Mouse (Mus musculus) neural tube, embryonic 13.5 days (tissue): ENCODE results near the gene Smim6. TPM values are rescaled to one million over a fixed set of nuclear protein-coding genes. Genes with fewer than 3 reads are reported as not detected.

Experiments
- ATAC-seq: fragments of 200-750 bp; cut with Nextera tagmentation; 2 replicates; pipeline ENCODE4 v1.8.0; 2017; ENCODE audit warnings: low read depth, mild to moderate bottlenecking, moderate TSS enrichment, moderate library complexity
- H3K27ac ChIP-seq: fragments of 300-500 bp; sonication (generic); replicated peaks from 2 replicates; pipeline ENCODE4 v1.5.1; 2015; ENCODE audit warnings: moderate library complexity, mild to moderate bottlenecking, inconsistent platforms
- H3K27me3 ChIP-seq: fragments of 300-500 bp; sonication (generic); 2 replicates; pipeline ENCODE4 v1.6.1; 2015; ENCODE audit warnings: mild to moderate bottlenecking, inconsistent platforms
- H3K36me3 ChIP-seq: fragments of 300-500 bp; sonication (generic); 2 replicates; pipeline ENCODE4 v1.6.1; 2015; ENCODE audit warnings: mild to moderate bottlenecking, inconsistent platforms
- H3K4me1 ChIP-seq: fragments of 300-500 bp; sonication (generic); replicated peaks from 2 replicates; pipeline ENCODE4 v1.6.1; 2015; ENCODE audit warnings: inconsistent platforms
- H3K4me2 ChIP-seq: fragments of 300-500 bp; sonication (generic); 2 replicates; pipeline ENCODE4 v1.6.1; 2015; ENCODE audit warnings: inconsistent platforms, mild to moderate bottlenecking, moderate library complexity
- H3K4me3 ChIP-seq: fragments of 300-500 bp; sonication (generic); 2 replicates; pipeline ENCODE4 v1.5.1; 2015; ENCODE audit warnings: mild to moderate bottlenecking, inconsistent platforms
- H3K9ac ChIP-seq: fragments of 300-500 bp; sonication (generic); 2 replicates; pipeline ENCODE4 v1.6.1; 2015; ENCODE audit warnings: moderate library complexity, mild to moderate bottlenecking, inconsistent platforms
- H3K9me3 ChIP-seq: fragments of 300-500 bp; sonication (generic); 2 replicates; pipeline ENCODE4 v1.6.1; 2016; ENCODE audit warnings: inconsistent platforms
- WGBS: fragments of 180-500 bp; shearing (Covaris S2); methylation state at CpG from one replicate; pipeline ENCODE4 v1.1.7; 2015; 5-methylcytosine and 5-hydroxymethylcytosine counted together
- polyA plus RNA-seq: library from polyadenylated mRNA; unstranded; fragments of >200 nt; fragmentation: Nextera tagmentation; extraction: Ambion mirVana; gene quantifications from 2 replicates; pipeline ENCODE4 v1.2.1, GENCODE M21; 2015

Gene Smim6
- polyA plus RNA-seq: 0.94 and 1.2 TPM in 2 replicates

DNA sequence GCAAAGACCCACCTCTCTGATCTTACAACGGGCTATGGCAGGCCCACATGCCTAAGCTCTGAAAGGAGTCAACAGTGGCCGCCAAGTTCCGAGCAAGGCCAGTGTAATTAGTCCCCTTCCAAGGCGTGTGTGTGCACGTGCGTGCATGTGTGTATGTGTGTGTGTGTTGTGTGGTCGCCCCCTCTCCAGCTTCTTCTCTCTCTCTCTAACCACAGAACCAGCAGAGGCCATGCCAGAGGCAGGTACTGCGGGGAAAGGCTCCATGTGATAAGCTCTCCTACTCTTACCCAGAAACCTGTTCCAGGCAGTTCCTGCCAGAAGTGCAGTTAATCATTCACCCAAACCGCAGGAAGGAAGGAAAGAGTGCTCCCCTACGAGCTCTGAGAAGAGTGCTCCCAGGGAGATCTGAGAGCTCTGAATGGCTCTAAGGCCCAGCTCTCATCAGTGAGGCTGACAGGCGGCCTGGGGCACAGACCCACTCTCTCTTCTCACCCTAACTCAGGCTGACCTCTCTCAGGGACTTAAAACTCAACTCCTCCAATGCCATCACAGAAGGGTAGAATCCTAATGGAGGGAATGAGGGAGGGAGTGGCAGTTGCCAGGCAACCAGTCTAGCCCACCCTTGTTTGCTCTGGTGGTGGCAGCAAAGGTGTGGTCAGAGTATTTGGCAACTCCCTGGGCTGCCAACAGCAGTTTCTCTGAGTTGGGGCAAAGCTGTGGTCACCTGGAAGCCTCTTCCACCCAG is at the start of gene Smim6:
Gene Smim6, plus strand, starts transcription at position 386 of the 745 bp plus-strand sequence.
- Histone ChIP-seq H3K27ac (no peak within 1 kb of the TSS), H3K4me1 (no peaks in the 10 kb centered on the region), H3K9me3 (no peaks in the 10 kb centered on the region), H3K36me3 (peaks cover 66% of the 10 kb centered on the region), H3K27me3 (no peaks in the 10 kb centered on the region), H3K9ac (no peak within 1 kb of the TSS), H3K4me2 (no peak within 1 kb of the TSS), H3K4me3 (no peak within 1 kb of the TSS)
- WGBS: 79% methylated on average over 11 of the region's 11 CpGs
- no peak for ATAC-seq

DNA sequence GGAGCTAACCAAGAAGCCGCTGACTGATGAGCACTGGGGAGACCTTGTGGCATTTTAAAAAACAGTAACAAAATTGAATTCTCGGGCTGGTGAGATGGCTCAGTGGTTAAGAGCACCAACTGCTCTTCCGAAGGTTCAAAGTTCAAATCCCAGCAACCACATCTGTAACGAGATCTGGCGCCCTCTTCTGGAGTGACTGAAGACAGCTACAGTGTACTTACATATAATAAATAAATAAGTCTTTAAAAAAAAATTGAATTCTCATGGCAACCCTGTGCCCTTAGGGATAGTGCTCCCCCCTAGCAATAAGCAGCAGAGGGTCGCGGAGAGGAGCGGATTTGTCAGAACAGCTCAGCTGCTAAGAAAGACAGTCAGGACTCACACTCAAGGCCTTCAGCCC is 47.9 kb upstream of the Smim6 start:
- Histone ChIP-seq H3K9me3 (no peaks in the 10 kb centered on the region), H3K27ac (no peak overlapping the region), H3K36me3 (no peaks in the 10 kb centered on the region), H3K4me1 (peaks cover 12% of the 10 kb centered on the region), H3K27me3 (peaks cover 40% of the 10 kb centered on the region), H3K4me2 (no peak overlapping the region), H3K4me3 (no peak overlapping the region), H3K9ac (no peak overlapping the region)
- ATAC-seq: no peak
- WGBS: 88% methylated on average over 8 of the region's 8 CpGs

DNA sequence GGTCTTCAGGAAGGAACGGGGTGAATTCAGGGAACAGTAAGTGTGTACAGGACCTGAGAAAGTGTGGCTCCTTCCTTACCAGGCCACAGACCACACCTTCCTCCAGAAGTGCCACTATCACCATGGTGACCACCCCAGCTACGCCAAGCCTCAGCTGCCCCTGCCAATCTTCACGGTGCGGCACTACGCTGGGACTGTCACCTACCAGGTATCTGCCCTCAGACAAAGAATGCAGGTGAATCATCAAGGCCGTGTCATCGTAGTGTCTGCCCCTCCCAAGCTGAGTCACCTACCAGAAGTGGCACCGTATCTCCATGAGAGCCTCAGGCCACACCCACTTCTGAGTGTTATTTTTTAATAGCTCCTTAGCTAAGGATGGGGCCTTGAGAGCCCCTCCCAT is 42.4 kb upstream of the Smim6 start:
- Histone ChIP-seq H3K4me2 (no peak overlapping the region), H3K27me3 (no peaks in the 10 kb centered on the region), H3K27ac (no peak overlapping the region), H3K9me3 (no peaks in the 10 kb centered on the region), H3K4me3 (no peak overlapping the region), H3K4me1 (no peaks in the 10 kb centered on the region), H3K36me3 (no peaks in the 10 kb centered on the region), H3K9ac (no peak overlapping the region)
- ATAC-seq: no peak
- 91% methylated on average over 8 of the region's 8 CpGs for WGBS

DNA sequence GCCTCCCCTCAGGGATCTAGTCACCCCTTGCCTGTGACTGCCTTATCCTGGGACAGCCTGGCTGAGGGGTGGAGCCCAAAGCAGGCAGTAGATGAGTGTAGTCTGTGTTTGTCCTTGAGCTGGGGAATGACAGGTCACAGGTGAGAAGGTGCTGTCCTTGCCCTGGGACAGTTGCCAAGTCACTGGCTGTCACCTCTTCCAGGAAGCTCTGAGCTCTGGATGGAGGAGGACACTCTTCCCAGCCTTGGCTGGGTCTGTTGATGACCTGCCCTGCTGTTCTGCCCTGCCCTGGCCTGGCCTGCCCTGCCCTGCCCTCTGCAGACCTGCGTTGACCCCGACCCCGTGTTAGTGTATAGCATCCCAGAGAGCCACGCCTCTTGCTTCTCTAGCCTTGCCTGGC is 39.4 kb upstream of the Smim6 start:
- H3K4me3 ChIP-seq: no peak overlapping the region
- H3K27me3 ChIP-seq: no peaks in the 10 kb centered on the region
- no peak overlapping the region for H3K4me2 ChIP-seq
- no peaks in the 10 kb centered on the region for H3K9me3 ChIP-seq
- H3K9ac ChIP-seq: no peak overlapping the region
- H3K4me1 ChIP-seq: no peaks in the 10 kb centered on the region
- WGBS: 75% methylated on average over 4 of the region's 4 CpGs
- ATAC-seq: no peak
- no peaks in the 10 kb centered on the region for H3K36me3 ChIP-seq
- no peak overlapping the region for H3K27ac ChIP-seq

DNA sequence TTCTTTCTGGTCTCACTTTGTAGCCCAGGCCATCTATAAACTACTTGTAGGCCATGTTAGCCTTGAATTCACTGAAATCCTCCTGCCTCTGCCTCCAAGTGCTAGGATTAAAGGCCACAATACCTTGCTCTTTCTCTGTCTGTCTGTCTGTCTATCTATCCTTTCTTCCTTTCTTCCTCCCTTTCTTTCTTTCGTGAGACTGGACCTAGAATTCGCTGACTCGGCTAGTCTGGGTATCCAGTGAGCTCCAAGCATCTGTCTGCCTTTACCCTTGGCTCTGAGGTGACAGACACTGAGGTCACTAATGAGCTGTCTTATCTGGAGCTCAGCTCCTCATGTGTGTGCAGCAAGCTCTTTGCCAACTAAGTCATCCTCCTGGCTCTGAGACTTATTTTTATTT is 35.9 kb upstream of the Smim6 start:
- Histone ChIP-seq H3K9ac (no peak overlapping the region), H3K9me3 (no peaks in the 10 kb centered on the region), H3K27me3 (no peaks in the 10 kb centered on the region), H3K4me1 (no peaks in the 10 kb centered on the region), H3K4me2 (no peak overlapping the region), H3K27ac (no peak overlapping the region), H3K36me3 (no peaks in the 10 kb centered on the region), H3K4me3 (no peak overlapping the region)
- WGBS: 90% methylated on average over 3 of the region's 3 CpGs
- ATAC-seq: no peak

DNA sequence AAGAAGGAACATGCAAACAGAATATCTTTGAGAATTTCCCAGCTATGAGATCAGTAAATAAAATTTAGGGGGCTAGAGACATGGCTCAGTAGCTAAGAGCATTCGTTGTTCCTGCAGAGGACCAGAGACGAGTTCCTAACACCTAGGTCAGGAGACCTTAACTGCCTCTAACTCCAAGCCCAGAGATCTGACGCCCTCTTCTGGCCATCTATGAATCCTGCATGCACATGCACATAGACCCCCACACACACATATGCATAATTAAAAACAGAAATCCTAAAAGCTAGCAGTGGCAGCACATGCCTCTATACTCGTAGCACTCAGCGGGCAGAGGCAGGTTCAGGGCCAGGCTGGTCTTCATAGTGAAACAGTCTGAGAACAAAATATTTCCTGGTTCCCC is 35.4 kb upstream of the Smim6 start:
- H3K4me2 ChIP-seq: no peak overlapping the region
- no peak overlapping the region for H3K27ac ChIP-seq
- H3K9me3 ChIP-seq: no peaks in the 10 kb centered on the region
- WGBS: 86% methylated on average over 5 of the region's 5 CpGs
- H3K4me1 ChIP-seq: no peaks in the 10 kb centered on the region
- ATAC-seq: no peak
- H3K4me3 ChIP-seq: no peak overlapping the region
- H3K27me3 ChIP-seq: no peaks in the 10 kb centered on the region
- no peaks in the 10 kb centered on the region for H3K36me3 ChIP-seq
- H3K9ac ChIP-seq: no peak overlapping the region

DNA sequence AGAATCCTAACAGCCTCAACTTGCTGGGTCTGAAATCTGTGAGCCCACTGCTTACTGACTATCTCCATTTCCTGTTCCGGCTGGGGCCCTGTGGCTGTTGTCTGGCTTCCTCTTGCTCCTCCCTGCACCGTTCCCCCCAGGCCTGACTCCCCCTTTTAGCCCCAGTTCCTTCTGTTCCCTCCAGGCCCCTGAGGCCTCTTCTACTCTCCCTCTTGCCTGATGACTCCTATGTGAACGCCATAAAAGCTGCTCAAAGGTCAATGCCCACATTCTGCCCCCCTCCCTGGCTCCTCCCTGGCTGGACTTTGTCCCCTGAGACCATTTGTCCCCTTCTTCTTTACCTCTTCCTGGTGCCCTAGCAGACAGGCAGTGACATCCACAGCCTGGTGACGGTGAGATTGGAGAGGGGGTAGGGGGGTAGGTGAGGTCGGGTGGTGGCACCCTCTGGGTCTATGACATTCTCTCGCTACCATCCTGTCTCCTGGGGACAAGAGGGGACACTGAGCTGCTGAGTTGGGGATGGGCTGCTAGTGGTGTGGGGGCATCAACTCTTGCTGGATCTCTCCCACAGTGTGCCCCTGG is 34.6 kb upstream of the Smim6 start:
- Histone ChIP-seq H3K4me3 (no peak overlapping the region), H3K4me1 (no peaks in the 10 kb centered on the region), H3K4me2 (no peak overlapping the region), H3K36me3 (no peaks in the 10 kb centered on the region), H3K27me3 (peaks cover 8% of the 10 kb centered on the region; the same call in 1 of the 2 replicates), H3K9ac (no peak overlapping the region), H3K9me3 (no peaks in the 10 kb centered on the region), H3K27ac (no peak overlapping the region)
- no peak for ATAC-seq
- 52% methylated on average over 6 of the region's 6 CpGs for WGBS

DNA sequence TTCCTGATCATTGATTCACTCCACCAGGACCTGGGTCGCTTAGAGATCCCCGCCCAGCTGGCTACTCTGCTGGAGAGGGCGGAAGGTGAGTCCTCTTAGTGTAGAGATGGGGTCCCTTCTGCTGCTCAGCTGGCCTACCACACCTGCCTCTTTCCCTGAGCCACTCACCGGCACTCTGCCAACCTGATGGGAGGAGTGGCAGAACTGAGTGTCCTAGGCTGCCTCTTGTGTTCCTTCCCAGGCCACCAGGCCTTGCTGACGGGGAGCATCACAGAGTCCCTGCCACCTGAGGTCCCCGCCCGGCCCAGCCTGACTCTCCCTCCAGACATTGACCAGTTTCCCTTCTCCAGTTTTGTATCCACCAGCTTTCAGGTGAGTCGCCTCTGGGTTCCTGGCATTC is 33.7 kb upstream of the Smim6 start:
- H3K27me3 ChIP-seq: peaks cover 16% of the 10 kb centered on the region
- H3K9ac ChIP-seq: no peak overlapping the region
- no peaks in the 10 kb centered on the region for H3K36me3 ChIP-seq
- no peak overlapping the region for H3K4me2 ChIP-seq
- H3K27ac ChIP-seq: no peak overlapping the region
- no peak overlapping the region for H3K4me3 ChIP-seq
- WGBS: 75% methylated on average over 8 of the region's 8 CpGs
- ATAC-seq: no peak
- H3K4me1 ChIP-seq: peaks cover 2% of the 10 kb centered on the region; the same call in 1 of the 2 replicates
- H3K9me3 ChIP-seq: no peaks in the 10 kb centered on the region

DNA sequence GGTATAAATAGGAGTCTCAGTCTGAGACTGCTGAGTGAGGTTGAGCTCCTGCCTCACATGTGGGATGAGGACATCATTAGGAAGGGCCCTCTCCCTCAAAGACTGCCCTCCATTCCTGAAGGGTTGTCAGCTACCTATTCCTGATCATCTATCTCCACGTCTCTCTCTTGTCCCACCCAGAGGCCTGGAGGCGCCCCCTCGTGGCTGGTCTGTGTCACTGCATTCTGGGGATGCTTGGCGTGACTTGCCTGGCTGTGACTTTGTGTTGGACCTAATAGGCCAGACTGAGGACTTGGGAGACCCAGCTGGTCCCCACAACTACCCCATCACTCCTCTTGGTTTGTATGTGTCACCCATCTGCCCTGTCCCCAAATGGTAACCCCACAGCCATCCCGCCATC is 30.8 kb upstream of the Smim6 start:
- no peak overlapping the region for H3K4me2 ChIP-seq
- no peaks in the 10 kb centered on the region for H3K9me3 ChIP-seq
- peaks cover 30% of the 10 kb centered on the region for H3K27me3 ChIP-seq
- H3K36me3 ChIP-seq: no peaks in the 10 kb centered on the region
- H3K4me1 ChIP-seq: peaks cover 8% of the 10 kb centered on the region
- H3K27ac ChIP-seq: no peak overlapping the region
- WGBS: 24% methylated on average over 5 of the region's 5 CpGs
- ATAC-seq: no peak
- no peak overlapping the region for H3K9ac ChIP-seq
- H3K4me3 ChIP-seq: no peak overlapping the region

DNA sequence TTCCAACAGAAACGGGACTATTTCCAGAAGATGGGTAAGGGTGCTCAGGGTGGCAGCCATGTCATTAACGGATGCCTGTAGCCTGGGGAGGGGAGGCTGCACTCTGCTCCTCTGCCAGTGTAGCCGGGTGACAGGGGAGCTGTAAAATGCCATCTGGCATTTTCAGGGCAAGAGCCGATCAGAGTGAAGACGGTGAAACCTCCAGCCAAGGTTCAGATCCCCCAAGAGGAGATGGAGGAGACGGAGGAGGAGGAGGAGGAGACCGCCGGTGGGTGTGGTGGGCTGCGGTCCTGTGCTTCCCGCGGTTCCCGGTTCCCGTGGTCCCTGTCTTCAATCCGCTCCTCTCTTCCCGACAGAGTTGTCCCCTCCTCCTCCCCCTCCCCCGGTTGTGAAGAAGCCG is 28.6 kb upstream of the Smim6 start:
- peaks cover 30% of the 10 kb centered on the region for H3K27me3 ChIP-seq
- no peak for ATAC-seq
- 13% methylated on average over 14 of the region's 17 CpGs for WGBS
- no peaks in the 10 kb centered on the region for H3K36me3 ChIP-seq
- no peak overlapping the region for H3K27ac ChIP-seq
- no peak overlapping the region for H3K4me3 ChIP-seq
- H3K4me2 ChIP-seq: 0 out of 2 replicates have a peak overlapping the region, but pooled peaks have one; percentile 20
- H3K4me1 ChIP-seq: peaks cover 8% of the 10 kb centered on the region
- H3K9me3 ChIP-seq: no peaks in the 10 kb centered on the region
- H3K9ac ChIP-seq: no peak overlapping the region

DNA sequence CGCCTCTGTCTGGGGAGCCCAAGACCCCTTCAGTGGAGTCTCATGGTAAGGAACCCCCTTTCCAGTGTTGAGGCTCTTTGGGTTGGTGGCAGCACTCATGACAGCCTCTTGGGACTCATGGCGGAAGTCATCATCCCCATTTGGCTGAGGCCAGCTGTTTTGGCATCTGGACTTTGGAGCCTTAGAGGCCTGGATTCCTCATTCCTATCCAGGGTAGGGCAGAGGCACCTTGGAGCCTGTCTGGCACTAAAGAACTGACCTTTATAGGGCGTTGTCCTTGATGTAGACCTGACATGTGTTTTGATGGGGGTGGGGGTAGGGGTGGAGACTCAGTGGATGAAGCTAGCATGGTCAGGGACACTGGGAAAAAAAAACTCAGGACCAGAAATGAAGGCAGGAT is 27.5 kb upstream of the Smim6 start:
- no peak overlapping the region for H3K9ac ChIP-seq
- WGBS: 90% methylated on average over 3 of the region's 3 CpGs

DNA sequence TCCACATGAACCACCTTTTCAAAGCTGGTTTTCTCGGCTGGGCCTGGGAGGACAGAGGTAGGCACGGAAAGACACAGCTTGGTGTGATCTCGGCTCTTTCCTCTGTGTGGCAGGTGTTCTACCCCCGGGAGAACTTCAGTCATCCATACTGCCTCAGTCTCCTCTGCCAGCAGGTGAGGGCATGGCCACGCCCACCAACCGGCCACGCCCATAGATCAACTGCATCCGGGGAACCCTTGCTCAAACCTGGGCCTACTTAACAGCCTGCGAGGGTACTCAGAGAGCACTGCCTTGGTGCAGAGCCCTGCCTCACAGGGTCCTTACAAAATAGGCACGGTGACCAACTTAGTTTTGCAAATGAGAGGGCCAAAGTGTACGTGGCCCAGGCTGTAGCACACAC is 26.5 kb upstream of the Smim6 start:
- Histone ChIP-seq H3K4me2 (no peak overlapping the region), H3K27ac (no peak overlapping the region), H3K9me3 (no peaks in the 10 kb centered on the region), H3K36me3 (no peaks in the 10 kb centered on the region), H3K9ac (no peak overlapping the region), H3K27me3 (peaks cover 30% of the 10 kb centered on the region), H3K4me3 (no peak overlapping the region), H3K4me1 (peaks cover 8% of the 10 kb centered on the region)
- ATAC-seq: no peak
- WGBS: 75% methylated on average over 11 of the region's 11 CpGs

More for the DNA sequence above, 27.5 kb upstream of the Smim6 start:
- H3K36me3 ChIP-seq: no peaks in the 10 kb centered on the region
- no peak overlapping the region for H3K4me3 ChIP-seq
- H3K4me1 ChIP-seq: peaks cover 8% of the 10 kb centered on the region
- H3K27me3 ChIP-seq: peaks cover 30% of the 10 kb centered on the region
- ATAC-seq: no peak
- no peaks in the 10 kb centered on the region for H3K9me3 ChIP-seq
- no peak overlapping the region for H3K4me2 ChIP-seq
- H3K27ac ChIP-seq: no peak overlapping the region

DNA sequence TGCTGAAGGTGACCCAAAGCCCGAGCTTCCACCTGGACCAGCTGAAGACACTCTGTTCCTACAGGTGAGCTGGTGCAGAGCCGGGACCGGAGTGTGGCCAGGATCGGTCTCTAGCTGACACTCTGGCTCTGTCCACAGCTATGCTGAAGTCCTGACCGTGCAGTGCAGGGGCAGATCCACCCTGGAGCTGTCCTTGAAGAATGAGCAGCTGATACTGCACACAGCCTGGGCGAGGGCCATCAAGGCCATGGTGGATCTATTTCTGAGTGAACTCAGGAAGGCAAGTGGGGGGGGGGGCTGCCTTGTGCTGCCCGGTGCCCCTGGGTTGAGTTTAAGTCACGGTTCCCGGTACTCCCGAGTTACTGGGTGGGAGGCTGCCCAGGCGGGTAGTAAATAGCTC is 25.4 kb upstream of the Smim6 start:
- WGBS: 91% methylated on average over 11 of the region's 11 CpGs
- H3K9ac ChIP-seq: no peak overlapping the region
- no peak for ATAC-seq

More for the DNA sequence above, 25.4 kb upstream of the Smim6 start:
- H3K4me3 ChIP-seq: no peak overlapping the region
- peaks cover 8% of the 10 kb centered on the region for H3K4me1 ChIP-seq
- no peaks in the 10 kb centered on the region for H3K9me3 ChIP-seq
- peaks cover 30% of the 10 kb centered on the region for H3K27me3 ChIP-seq
- no peaks in the 10 kb centered on the region for H3K36me3 ChIP-seq
- H3K4me2 ChIP-seq: no peak overlapping the region
- no peak overlapping the region for H3K27ac ChIP-seq
